Mouse (Mus musculus): Measurements from ENCODE around the gene Elfn2.

The Elfn2 gene

GRCm38 (mm10) chr15:78681301-78681700, 37.3 kb downstream of the Elfn2 start:
- no peak for DNase-seq (ENCODE audit: low spot score)

GRCm38 (mm10) chr15:78680291-78680690, 38.3 kb downstream of the Elfn2 start:
- DNase-seq (ENCODE audit: low spot score) = no peak

- no peak for DNase-seq (ENCODE audit: low spot score)
These were observed 40.9 kb downstream of the Elfn2 start for GRCm38 (mm10) chr15:78677708-78678107.

- no peak for DNase-seq (ENCODE audit: low spot score)
These were observed 41.6 kb downstream of the Elfn2 start for GRCm38 (mm10) chr15:78677015-78677414.

GRCm38 (mm10) chr15:78674912-78675412, 43.6 kb downstream of the Elfn2 start:
- DNase-seq (ENCODE audit: low spot score) = no peak

GRCm38 (mm10) chr15:78673436-78673835, 45.1 kb downstream of the Elfn2 start:
- no peak for DNase-seq (ENCODE audit: low spot score)

GRCm38 (mm10) chr15:78670341-78670740, 48.2 kb downstream of the Elfn2 start:
- no peak for DNase-seq (ENCODE audit: low spot score)

GRCm38 (mm10) chr15:78669221-78669871, 49.2 kb downstream of the Elfn2 start:
- no peak for DNase-seq (ENCODE audit: low spot score)

GRCm38 (mm10) chr15:78664268-78664667, 54.3 kb downstream of the Elfn2 start:
- DNase-seq (ENCODE audit: low spot score) = no peak

GRCm38 (mm10) chr15:78651169-78651568, 67.4 kb downstream of the Elfn2 start:
- DNase-seq (ENCODE audit: low spot score) = no peak

- no peak for DNase-seq (ENCODE audit: low spot score)
These were observed 70.8 kb downstream of the Elfn2 start for GRCm38 (mm10) chr15:78647746-78648145.

GRCm38 (mm10) chr15:78644606-78645005, 74.0 kb downstream of the Elfn2 start:
- no peak for DNase-seq (ENCODE audit: low spot score)

GRCm38 (mm10) chr15:78643633-78644032, 74.9 kb downstream of the Elfn2 start:
- DNase-seq (ENCODE audit: low spot score) = no peak

GRCm38 (mm10) chr15:78635231-78635630, 83.3 kb downstream of the Elfn2 start:
- DNase-seq (ENCODE audit: low spot score) = no peak

GRCm38 (mm10) chr15:78634095-78634737, 84.4 kb downstream of the Elfn2 start:
- DNase-seq (ENCODE audit: low spot score) = peak; percentile 13

- no peak for DNase-seq (ENCODE audit: low spot score)
These were observed 85.2 kb downstream of the Elfn2 start for GRCm38 (mm10) chr15:78633413-78633812.

GRCm38 (mm10) chr15:78632387-78632786, 86.2 kb downstream of the Elfn2 start:
- no peak for DNase-seq (ENCODE audit: low spot score)

GRCm38 (mm10) chr15:78626285-78626684, 92.3 kb downstream of the Elfn2 start:
- DNase-seq (ENCODE audit: low spot score) = no peak

- no peak for DNase-seq (ENCODE audit: low spot score)
These were observed 93.6 kb downstream of the Elfn2 start for GRCm38 (mm10) chr15:78624961-78625360.

GRCm38 (mm10) chr15:78624431-78624950, 94.1 kb downstream of the Elfn2 start:
- DNase-seq (ENCODE audit: low spot score) = no peak

- DNase-seq (ENCODE audit: low spot score) = peak; percentile 24
These were observed 95.1 kb downstream of the Elfn2 start for GRCm38 (mm10) chr15:78623426-78623825.

Measured in c-Kit-positive CD71-positive TER-119-positive erythroid progenitor cells, embryonic 14.5 days (primary cell).